Mouse (Mus musculus) spleen, adult 2 months (tissue): ENCODE data around the gene Ntn5.

ENCODE experiments used
- CTCF ChIP-seq: fragments of 200-500 bp; IDR thresholded peaks from 2 replicates; pipeline ENCODE4 v1.5.1; 2011; ENCODE audit warnings: mild to moderate bottlenecking, inconsistent platforms; ENCODE audit not compliant: insufficient read depth, insufficient read length, insufficient replicate concordance; ENCODE audit errors: extremely low read depth
- POLR2A ChIP-seq: fragments of 200-500 bp; IDR thresholded peaks from 2 replicates; pipeline ENCODE4 v1.6.1; 2011; ENCODE audit warnings: low read depth, low read length, inconsistent platforms

DNA sequence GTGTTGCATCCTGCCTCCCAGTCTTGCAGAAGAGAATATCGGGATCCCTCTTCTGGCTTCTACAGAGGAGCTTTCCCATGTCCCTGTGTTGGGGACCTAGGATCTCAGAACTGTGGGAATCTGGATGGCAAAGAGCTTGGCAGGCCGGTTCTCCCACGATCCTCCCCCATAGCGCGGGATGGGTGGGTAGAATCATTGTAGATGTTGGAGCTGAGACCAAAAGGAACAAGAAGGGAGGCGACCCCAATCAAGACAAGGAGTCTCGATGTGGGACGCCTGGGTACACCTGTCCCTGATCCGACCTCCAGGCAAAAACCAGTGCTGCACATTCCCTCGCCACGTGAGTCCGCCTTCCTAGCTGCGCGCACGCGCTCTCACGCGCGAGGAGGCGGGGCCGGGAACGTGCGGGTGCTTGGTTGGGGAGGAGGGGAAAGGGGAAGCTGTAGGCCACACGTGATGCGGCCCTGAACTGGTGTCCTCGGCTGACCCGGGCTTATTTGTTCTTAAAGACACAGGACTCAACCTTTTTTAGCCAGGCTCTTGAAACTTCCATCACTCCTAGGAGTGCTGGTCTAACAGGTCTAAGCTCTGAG lies 23.6 kb downstream of the Ntn5 start:
- TF ChIP-seq POLR2A = peak; percentile 20; the same call in 1 of the 2 replicates
- TF ChIP-seq CTCF = no peak
